Mouse (Mus musculus) limb, embryonic 14.5 days (tissue): ENCODE results near the gene Apbb1. TPM values are rescaled to one million over a fixed set of nuclear protein-coding genes. Genes with fewer than 3 reads are reported as not detected.
A peak's percentile ranks its signal among the peaks of the same experiment; 100 is the strongest.

Experiments used
- ATAC-seq: fragments of 200-750 bp; cut with Nextera tagmentation; 2 replicates; pipeline ENCODE4 v1.8.0; 2017; ENCODE audit warnings: low read depth, moderate number of reproducible peaks, moderate TSS enrichment; ENCODE audit not compliant: low FRiP score
- DNase-seq: peaks from one replicate; pipeline ENCODE4 v3.0.0-alpha.2; 2015; ENCODE audit warnings: low spot score
- H3K27ac ChIP-seq: fragments of 300-500 bp; sonication (generic); replicated peaks from 2 replicates; pipeline ENCODE4 v1.5.1; 2014; ENCODE audit warnings: low read depth, mild to moderate bottlenecking, low read length, moderate library complexity, mixed read lengths
- H3K27me3 ChIP-seq: fragments of 300-500 bp; sonication (generic); 2 replicates; pipeline ENCODE4 v1.6.1; 2014; ENCODE audit warnings: low read length, mixed read lengths; ENCODE audit not compliant: control insufficient read depth, insufficient read depth
- H3K36me3 ChIP-seq: fragments of 300-500 bp; sonication (generic); 2 replicates; pipeline ENCODE4 v1.6.1; 2014; ENCODE audit warnings: mild to moderate bottlenecking, low read length, moderate library complexity, mixed read lengths; ENCODE audit not compliant: control insufficient read depth, insufficient read depth
- H3K4me1 ChIP-seq: fragments of 300-500 bp; sonication (generic); 2 replicates; pipeline ENCODE4 v1.6.1; 2014; ENCODE audit warnings: antibody characterized with exemption, low read length, mixed read lengths; ENCODE audit not compliant: control insufficient read depth, insufficient read depth
- H3K4me2 ChIP-seq: fragments of 300-500 bp; sonication (generic); replicated peaks from 2 replicates; pipeline ENCODE4 v1.6.1; 2014; ENCODE audit warnings: low read depth, mild to moderate bottlenecking, low read length, moderate library complexity; ENCODE audit not compliant: severe bottlenecking
- H3K4me3 ChIP-seq: fragments of 300-500 bp; sonication (generic); replicated peaks from 2 replicates; pipeline ENCODE4 v1.5.1; 2014; ENCODE audit warnings: low read length
- H3K9ac ChIP-seq: fragments of 300-500 bp; sonication (generic); 2 replicates; pipeline ENCODE4 v1.6.1; 2014; ENCODE audit warnings: mild to moderate bottlenecking, low read depth, low read length, moderate library complexity; ENCODE audit not compliant: severe bottlenecking
- H3K9me3 ChIP-seq: fragments of 300-500 bp; sonication (generic); 2 replicates; pipeline ENCODE4 v1.6.1; 2016; ENCODE audit warnings: low read length; ENCODE audit not compliant: control insufficient read depth
- POLR2A ChIP-seq: fragments of 200-500 bp; IDR thresholded peaks from 2 replicates; pipeline ENCODE4 v1.8.0; 2012; ENCODE audit warnings: inconsistent platforms, mild to moderate bottlenecking, moderate library complexity, borderline replicate concordance; ENCODE audit not compliant: insufficient read depth, insufficient read length; ENCODE audit errors: extremely low read depth
- WGBS: fragments of 180-500 bp; shearing (Covaris S2); extraction: QIAGEN DNeasy Blood & Tissue Kit; methylation state at CpG from one replicate; pipeline ENCODE4 v1.1.7; 2014; 5-methylcytosine and 5-hydroxymethylcytosine counted together
- polyA plus RNA-seq, 2 experiments: library from polyadenylated mRNA; depleted of rRNA in 1 of 2; stranded (reverse) in 1 of 2; unstranded in 1 of 2; fragments of >200 nt; fragmentation: Nextera tagmentation in 1 of 2; extraction: Ambion mirVana in 1 of 2; gene quantifications; 2 replicates each; pipeline versions ENCODE4 v1.2.1 to v1.2.3; 2012 to 2014

Apbb1 gene
- polyA plus RNA-seq, 2 experiments: 30.3 to 55.1 TPM

- ATAC-seq: peak; percentile 92
- WGBS: 5% methylated on average over 25 of the region's 26 CpGs
- TF ChIP-seq POLR2A: no peak
- peaks cover 19% of the 10 kb centered on the region for H3K36me3 ChIP-seq
- H3K4me3 ChIP-seq: peak within 1 kb of the TSS; percentile 52
- no peaks in the 10 kb centered on the region for H3K9me3 ChIP-seq
- peak within 1 kb of the TSS; percentile 75 for H3K4me2 ChIP-seq
- 0 out of 2 replicates have a peak within 1 kb of the TSS, but pooled peaks have one; percentile 43 for H3K27ac ChIP-seq
- peak; percentile 92 for DNase-seq
- peak within 1 kb of the TSS; percentile 60 for H3K9ac ChIP-seq
- H3K27me3 ChIP-seq: no peaks in the 10 kb centered on the region
- peaks cover 16% of the 10 kb centered on the region for H3K4me1 ChIP-seq
Observed at GRCm38 (mm10) chr7:105554212-105554942, 27.1 kb downstream of the Apbb1 start, which contains the start of gene Smpd1. Gene Smpd1, plus strand, starts transcription at chr7:105554360.

- Histone ChIP-seq H3K27me3 (no peaks in the 10 kb centered on the region), H3K4me2 (peak overlapping the region; percentile 75), H3K27ac (no peak overlapping the region), H3K4me3 (peak overlapping the region; percentile 52), H3K9ac (peak overlapping the region; percentile 60), H3K36me3 (peaks cover 12% of the 10 kb centered on the region), H3K9me3 (no peaks in the 10 kb centered on the region), H3K4me1 (peaks cover 18% of the 10 kb centered on the region)
- no peak for TF ChIP-seq POLR2A
- DNase-seq: no peak
- 29% methylated on average over 27 of the region's 27 CpGs for WGBS
- no peak for ATAC-seq
Observed at GRCm38 (mm10) chr7:105553456-105554211, 27.8 kb downstream of the Apbb1 start.

- Histone ChIP-seq H3K4me2 (no peak overlapping the region), H3K9ac (no peak overlapping the region), H3K9me3 (no peaks in the 10 kb centered on the region), H3K36me3 (no peaks in the 10 kb centered on the region), H3K4me1 (peaks cover 7% of the 10 kb centered on the region; the same call in 1 of the 2 replicates), H3K27me3 (no peaks in the 10 kb centered on the region), H3K27ac (no peak overlapping the region; the same call in 1 of the 2 replicates), H3K4me3 (no peak overlapping the region)
- ATAC-seq (peak; percentile 84), DNase-seq (peak; percentile 87)
- 24% methylated on average over 6 of the region's 6 CpGs for WGBS
- no peak for TF ChIP-seq POLR2A
Observed at GRCm38 (mm10) chr7:105549035-105549434, 32.4 kb downstream of the Apbb1 start.

- no peak for ATAC-seq
Observed at GRCm38 (mm10) chr7:105547970-105548369, 33.5 kb downstream of the Apbb1 start.

GRCm38 (mm10) chr7:105545986-105546385 lies 35.5 kb downstream of the Apbb1 start:
- H3K9me3 ChIP-seq: no peaks in the 10 kb centered on the region
- TF ChIP-seq POLR2A: no peak
- 61% methylated on average over 8 of the region's 8 CpGs for WGBS

More at GRCm38 (mm10) chr7:105547970-105548369, 33.5 kb downstream of the Apbb1 start:
- 83% methylated on average over 7 of the region's 7 CpGs for WGBS
- no peak for DNase-seq
- Histone ChIP-seq H3K9me3 (no peaks in the 10 kb centered on the region), H3K9ac (no peak overlapping the region), H3K4me2 (no peak overlapping the region), H3K27ac (no peak overlapping the region), H3K4me3 (no peak overlapping the region), H3K4me1 (peaks cover 5% of the 10 kb centered on the region; the same call in 1 of the 2 replicates), H3K27me3 (no peaks in the 10 kb centered on the region), H3K36me3 (no peaks in the 10 kb centered on the region)
- no peak for TF ChIP-seq POLR2A

More at GRCm38 (mm10) chr7:105545986-105546385, 35.5 kb downstream of the Apbb1 start:
- no peaks in the 10 kb centered on the region for H3K36me3 ChIP-seq
- H3K9ac ChIP-seq: no peak overlapping the region
- no peak overlapping the region for H3K27ac ChIP-seq
- no peak for ATAC-seq
- H3K4me2 ChIP-seq: no peak overlapping the region
- H3K4me3 ChIP-seq: no peak overlapping the region
- DNase-seq: no peak
- no peaks in the 10 kb centered on the region for H3K27me3 ChIP-seq
- H3K4me1 ChIP-seq: peaks cover 5% of the 10 kb centered on the region; the same call in 1 of the 2 replicates
